24 mouse cellular contexts compared by ENCODE assay signal in genomic region chr3:144662215-144662852, GRCm38 (mm10). TPM values are rescaled to one million over a fixed set of nuclear protein-coding genes. Genes with fewer than 3 reads are reported as not detected.
DNase-seq lines count a peak whose midpoint lies in the region; ATAC-seq lines count a peak whose summit lies in the region.
"Had no signal": no experiment of that assay in that cellular context is flagged by ENCODE, and none has a peak within 500 bp of the region (broad histone marks: within the 10 kb centered on the region; RNA-seq: fewer than 3 reads in every experiment).

No protein-coding gene starts in this region.

- peak; percentile 42; the same call in 1 of the 2 replicates for ATAC-seq in heart, embryonic 12.5 days (ENCODE audit: insufficient number of reproducible peaks, low FRiP score)
- peak; percentile 79 for ATAC-seq in erythroblast, adult 5-6 weeks (replicated peaks; ENCODE audit: low FRiP score, poor library complexity, severe bottlenecking)
- peak; percentile 81 for ATAC-seq in liver, embryonic 16.5 days (ENCODE audit: low read depth)
- no peak for ATAC-seq in frontal cortex, adult (ENCODE audit: low TSS enrichment)
- ATAC-seq: inflammation-experienced regulatory T-cells, adult 6 months had no signal

- no peaks in the 10 kb centered on the region for H3K36me3 ChIP-seq in heart, embryonic 12.5 days
- no peaks in the 10 kb centered on the region for H3K36me3 ChIP-seq in liver, embryonic 16.5 days (ENCODE audit: control insufficient read depth, insufficient read depth)
- H3K36me3 ChIP-seq: embryonic facial prominence, embryonic 12.5 days; heart, embryonic 10.5 days; limb, embryonic 12.5 days; lung, embryonic 15.5 days; midbrain, embryonic 10.5 days had no signal

- intact Hi-C loops in heart, postnatal 25 days (cut with DNase I), result no loop called here

- no peak overlapping the region for H3K27ac ChIP-seq in heart, embryonic 12.5 days (ENCODE audit: poor library complexity, severe bottlenecking)
- H3K27ac ChIP-seq in liver, embryonic 16.5 days (ENCODE audit: low read length), result peak overlapping the region; percentile 81
- H3K27ac ChIP-seq: embryonic facial prominence, embryonic 12.5 days; gastrocnemius, adult 2 months; heart, embryonic 10.5 days; hindbrain, embryonic 14.5 days; limb, embryonic 12.5 days; lung, embryonic 15.5 days; midbrain, embryonic 10.5 days had no signal

- DNase-seq in heart, postnatal 25 days (ENCODE audit: low spot score), result no peak
- peak; percentile 59 for DNase-seq in liver
- DNase-seq in layer of hippocampus, postnatal 14 days (ENCODE audit: low spot score in 2 of 2), result no peak
- no peak for DNase-seq in kidney, adult 11 months
- DNase-seq: adrenal gland, adult 8-10 months; B cell, adult 2 months; cerebellum, adult 2 months; cerebellum, postnatal 25 days; gastrocnemius, adult 2 months; heart, postnatal 36 days; kidney, postnatal 25 days; lung, postnatal 4 days had no signal

- H3K4me3 ChIP-seq in heart, embryonic 12.5 days, result no peak overlapping the region
- no peak overlapping the region for H3K4me3 ChIP-seq in liver, embryonic 16.5 days (ENCODE audit: low read depth, low read length)
- H3K4me3 ChIP-seq: embryonic facial prominence, embryonic 12.5 days; gastrocnemius, adult 2 months; heart, embryonic 10.5 days; limb, embryonic 12.5 days; lung, embryonic 15.5 days; midbrain, embryonic 10.5 days had no signal

- H3K4me2 ChIP-seq in heart, embryonic 12.5 days, result no peak overlapping the region
- peak overlapping the region; percentile 39 for H3K4me2 ChIP-seq in liver, embryonic 16.5 days (ENCODE audit: low read depth, low read length)
- H3K4me2 ChIP-seq: embryonic facial prominence, embryonic 12.5 days; hindbrain, embryonic 14.5 days; limb, embryonic 12.5 days; lung, embryonic 15.5 days had no signal

- H3K9me3 ChIP-seq in heart, embryonic 12.5 days (replicated peaks), result no peaks in the 10 kb centered on the region; the same call in 1 of the 2 replicates
- no peaks in the 10 kb centered on the region for H3K9me3 ChIP-seq in liver, embryonic 16.5 days (replicated peaks; ENCODE audit: control insufficient read depth, low read length)
- H3K9me3 ChIP-seq: embryonic facial prominence, embryonic 12.5 days; heart, embryonic 10.5 days; limb, embryonic 12.5 days; lung, embryonic 15.5 days; midbrain, embryonic 10.5 days had no signal

- H3K4me1 ChIP-seq in heart, embryonic 12.5 days (replicated peaks), result peaks cover 5% of the 10 kb centered on the region
- H3K4me1 ChIP-seq in liver, embryonic 16.5 days (ENCODE audit: control insufficient read depth, low read depth, low read length), result peaks cover 30% of the 10 kb centered on the region
- H3K4me1 ChIP-seq: lung, embryonic 15.5 days had no signal

- H3K27me3 ChIP-seq in heart, embryonic 12.5 days (replicated peaks), result no peaks in the 10 kb centered on the region
- H3K27me3 ChIP-seq in liver, embryonic 16.5 days (ENCODE audit: control insufficient read depth, insufficient read depth, low read depth, low read length), result no peaks in the 10 kb centered on the region
- H3K27me3 ChIP-seq: CH12.LX; embryonic facial prominence, embryonic 12.5 days; limb, embryonic 12.5 days; lung, embryonic 15.5 days had no signal

- WGBS in heart, embryonic 12.5 days, result 55% methylated on average over 8 of the region's 8 CpGs
- 26% methylated on average over 8 of the region's 8 CpGs for WGBS in liver, embryonic 16.5 days (ENCODE audit: insufficient replicate concordance)

- H3K9ac ChIP-seq in heart, embryonic 12.5 days, result no peak overlapping the region
- peak overlapping the region; percentile 28 for H3K9ac ChIP-seq in liver, embryonic 16.5 days (ENCODE audit: low read depth, low read length)
- H3K9ac ChIP-seq: embryonic facial prominence, embryonic 12.5 days; hindbrain, embryonic 14.5 days; limb, embryonic 12.5 days; lung, embryonic 15.5 days had no signal

RNA-seq across cellular contexts. Expression of gene Sh3glb1, which starts 57.8 kb away (rescaled TPM):
- polyA plus RNA-seq in heart, embryonic 12.5 days (2016; fragmentation: Nextera tagmentation; extraction: Ambion mirVana), result 145 and 147 TPM in 2 replicates
- total RNA-seq in heart, postnatal 25 days (2021), result 100 to 1,000 TPM; 330 to 353 TPM
- total RNA-seq in erythroblast, adult 5-6 weeks (2015; ENCODE audit: low replicate concordance), result 120 and 163 TPM in 2 replicates
- total RNA-seq in erythroblast, adult 5-6 weeks (2017; ENCODE audit: low replicate concordance), result 118 and 151 TPM in 2 replicates
- polyA plus RNA-seq in liver, embryonic 16.5 days (2015; fragmentation: Nextera tagmentation; extraction: Ambion mirVana), result 78.8 and 83.3 TPM in 2 replicates
- 10 to 100 TPM; 89.0 to 90.8 TPM for total RNA-seq in layer of hippocampus, postnatal 14 days (2021)
